Mouse (Mus musculus): ENCODE results near the gene Med6.

- no peak for TF ChIP-seq CTCF (IDR thresholded peaks at IDR 0.05; ENCODE audit: low read depth)
- TF ChIP-seq EP300 (IDR thresholded peaks at IDR 0.05; ENCODE audit: low read depth) = no peak
Measured at GRCm38 (mm10) chr12:81616980-81617379, 22.2 kb upstream of the Med6 start.

All from liver, embryonic 14.5 days (tissue).